Mouse (Mus musculus): ENCODE results near the gene Ephb1. TPM values are rescaled to one million over a fixed set of nuclear protein-coding genes. Genes with fewer than 3 reads are reported as not detected.
A peak's percentile ranks its signal among the peaks of the same experiment; 100 is the strongest.

The Ephb1 gene
- polyA plus RNA-seq, 1 experiment: 48.1 TPM

GRCm38 (mm10) chr9:102351221-102351620 is 3.3 kb downstream of the Ephb1 start:
- Histone ChIP-seq H3K4me1 (ENCODE audit: control insufficient read depth, insufficient read depth, low read length) (peaks cover 13% of the 10 kb centered on the region; the same call in 1 of the 2 replicates), H3K27me3 (ENCODE audit: control insufficient read depth, insufficient read depth, low read length) (no peaks in the 10 kb centered on the region), H3K27ac (ENCODE audit: insufficient read depth, low read length) (no peak overlapping the region), H3K4me3 (replicated peaks; ENCODE audit: insufficient read depth, low read depth, low read length) (peak overlapping the region; percentile 16)
- WGBS: 41% methylated on average over 5 of the region's 5 CpGs
- peak in 1 of 2 experiments; percentile 26 for DNase-seq
- TF ChIP-seq POLR2A (IDR thresholded peaks at IDR 0.05; ENCODE audit: borderline replicate concordance, insufficient read depth, low read length) (no peak), CTCF (IDR thresholded peaks at IDR 0.05; ENCODE audit: borderline replicate concordance, insufficient read depth, low read depth, low read length) (no peak)

DNA sequence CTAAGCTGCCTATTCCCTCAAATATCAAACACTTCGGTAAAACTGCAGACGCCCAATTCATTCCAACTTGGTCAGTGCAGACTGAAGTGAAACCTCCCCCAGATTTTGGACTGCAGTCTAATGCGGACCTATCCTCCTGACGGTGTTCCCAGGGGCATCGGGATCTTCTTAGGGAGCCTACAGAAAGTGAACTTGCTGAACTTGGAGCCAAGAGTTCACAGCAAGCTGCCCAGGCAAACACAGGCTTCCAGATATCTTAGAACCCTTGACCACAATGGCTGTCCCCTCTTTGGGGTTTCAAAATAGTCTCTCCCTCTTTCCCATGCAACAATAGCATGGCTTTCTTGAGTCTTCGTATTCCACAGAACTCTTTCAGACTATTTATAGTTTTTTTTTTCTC is 3.8 kb downstream of the Ephb1 start:
- WGBS: 89% methylated on average over 6 of the region's 6 CpGs
- TF ChIP-seq CTCF (IDR thresholded peaks at IDR 0.05; ENCODE audit: borderline replicate concordance, insufficient read depth, low read depth, low read length): no peak
- peaks cover 16% of the 10 kb centered on the region; the same call in 1 of the 2 replicates for H3K4me1 ChIP-seq (ENCODE audit: control insufficient read depth, insufficient read depth, low read length)
- no peak overlapping the region for H3K27ac ChIP-seq (ENCODE audit: insufficient read depth, low read length)
- no peak for DNase-seq
- H3K4me3 ChIP-seq (replicated peaks; ENCODE audit: insufficient read depth, low read depth, low read length): no peak overlapping the region
- H3K27me3 ChIP-seq (ENCODE audit: control insufficient read depth, insufficient read depth, low read length): no peaks in the 10 kb centered on the region

- H3K27ac ChIP-seq (ENCODE audit: insufficient read depth, low read length): no peak overlapping the region
- H3K4me1 ChIP-seq (ENCODE audit: control insufficient read depth, insufficient read depth, low read length): peaks cover 21% of the 10 kb centered on the region
- 80% methylated on average over 6 of the region's 6 CpGs for WGBS
- no peak for DNase-seq
- no peak for TF ChIP-seq CTCF (IDR thresholded peaks at IDR 0.05; ENCODE audit: borderline replicate concordance, insufficient read depth, low read depth, low read length)
- no peak for TF ChIP-seq POLR2A (IDR thresholded peaks at IDR 0.05; ENCODE audit: borderline replicate concordance, insufficient read depth, low read length)
- no peak overlapping the region for H3K4me3 ChIP-seq (replicated peaks; ENCODE audit: insufficient read depth, low read depth, low read length)
- no peaks in the 10 kb centered on the region for H3K27me3 ChIP-seq (ENCODE audit: control insufficient read depth, insufficient read depth, low read length)
These were observed 4.4 kb downstream of the Ephb1 start for GRCm38 (mm10) chr9:102350076-102350475.

DNA sequence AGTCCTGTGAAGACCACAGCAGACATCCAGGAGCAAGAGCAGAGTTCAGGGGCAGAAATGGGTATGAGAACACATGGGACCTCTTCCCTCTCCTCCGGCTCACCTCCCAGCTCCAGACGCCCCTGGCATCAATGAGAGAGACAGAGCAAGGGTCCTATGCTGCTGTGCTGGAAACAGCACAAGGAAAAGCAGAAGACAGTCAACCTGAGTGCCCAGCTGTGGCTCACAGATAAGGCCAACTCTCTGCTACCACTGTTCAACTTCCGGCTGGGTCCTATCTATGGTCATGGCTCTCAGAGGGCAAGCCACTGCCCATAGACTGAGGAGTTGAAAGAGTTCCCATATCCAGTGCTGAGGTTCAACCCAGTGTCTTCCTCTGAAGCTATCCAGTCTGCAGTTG is 7.7 kb downstream of the Ephb1 start:
- DNase-seq: no peak
- TF ChIP-seq POLR2A (IDR thresholded peaks at IDR 0.05; ENCODE audit: borderline replicate concordance, insufficient read depth, low read length) (no peak), CTCF (IDR thresholded peaks at IDR 0.05; ENCODE audit: borderline replicate concordance, insufficient read depth, low read depth, low read length) (no peak)
- Histone ChIP-seq H3K4me3 (replicated peaks; ENCODE audit: insufficient read depth, low read depth, low read length) (no peak overlapping the region), H3K27me3 (ENCODE audit: control insufficient read depth, insufficient read depth, low read length) (no peaks in the 10 kb centered on the region), H3K27ac (ENCODE audit: insufficient read depth, low read length) (no peak overlapping the region), H3K4me1 (ENCODE audit: control insufficient read depth, insufficient read depth, low read length) (peaks cover 37% of the 10 kb centered on the region)
- 91% methylated on average over 3 of the region's 3 CpGs for WGBS

- TF ChIP-seq POLR2A (IDR thresholded peaks at IDR 0.05; ENCODE audit: borderline replicate concordance, insufficient read depth, low read length) (no peak), CTCF (IDR thresholded peaks at IDR 0.05; ENCODE audit: borderline replicate concordance, insufficient read depth, low read depth, low read length) (no peak)
- DNase-seq: peak in 1 of 2 experiments; percentile 55
- Histone ChIP-seq H3K27me3 (ENCODE audit: control insufficient read depth, insufficient read depth, low read length) (no peaks in the 10 kb centered on the region), H3K27ac (ENCODE audit: insufficient read depth, low read length) (peak overlapping the region; percentile 17; the same call in 1 of the 2 replicates), H3K4me1 (ENCODE audit: control insufficient read depth, insufficient read depth, low read length) (peaks cover 30% of the 10 kb centered on the region), H3K4me3 (replicated peaks; ENCODE audit: insufficient read depth, low read depth, low read length) (no peak overlapping the region)
- 25% methylated on average over 6 of the region's 6 CpGs for WGBS
These were observed 9.0 kb downstream of the Ephb1 start for GRCm38 (mm10) chr9:102345474-102345873.

DNA sequence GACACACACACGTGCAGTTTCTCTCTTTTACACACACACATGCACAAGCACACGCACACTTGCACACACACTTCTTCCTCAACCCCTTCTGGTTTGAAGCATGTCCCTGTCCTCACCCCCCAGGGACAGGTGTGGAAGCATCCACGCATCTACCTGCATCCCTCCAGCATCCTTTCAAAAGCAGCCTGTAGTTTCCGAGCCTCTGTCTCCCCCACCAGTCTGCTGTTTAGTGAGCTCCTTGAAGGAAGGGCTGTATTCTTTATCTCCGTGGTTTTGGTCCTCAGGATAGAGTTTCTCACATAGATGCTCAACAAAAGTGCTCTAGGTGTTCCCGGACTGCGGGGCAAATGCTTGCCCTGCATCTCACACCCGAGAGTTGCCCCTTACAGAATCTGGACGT is 9.4 kb downstream of the Ephb1 start:
- no peak for DNase-seq
- 60% methylated on average over 9 of the region's 9 CpGs for WGBS

GRCm38 (mm10) chr9:102344086-102344930 is 10.2 kb downstream of the Ephb1 start:
- 45% methylated on average over 10 of the region's 10 CpGs for whole genome bisulfite sequencing
- DNase-seq: peak; percentile 48 to 58
- no peaks in the 10 kb centered on the region for H3K27me3 ChIP-seq (ENCODE audit: control insufficient read depth, insufficient read depth, low read length)
- no peak overlapping the region for H3K27ac ChIP-seq (ENCODE audit: insufficient read depth, low read length)
- TF ChIP-seq CTCF (IDR thresholded peaks at IDR 0.05; ENCODE audit: borderline replicate concordance, insufficient read depth, low read depth, low read length) (no peak), POLR2A (IDR thresholded peaks at IDR 0.05; ENCODE audit: borderline replicate concordance, insufficient read depth, low read length) (no peak)
- H3K4me3 ChIP-seq (replicated peaks; ENCODE audit: insufficient read depth, low read depth, low read length): no peak overlapping the region
- H3K4me1 ChIP-seq (ENCODE audit: control insufficient read depth, insufficient read depth, low read length): peaks cover 30% of the 10 kb centered on the region

More for the DNA sequence above, 9.4 kb downstream of the Ephb1 start:
- H3K27me3 ChIP-seq (ENCODE audit: control insufficient read depth, insufficient read depth, low read length): no peaks in the 10 kb centered on the region
- TF ChIP-seq CTCF (IDR thresholded peaks at IDR 0.05; ENCODE audit: borderline replicate concordance, insufficient read depth, low read depth, low read length): no peak
- TF ChIP-seq POLR2A (IDR thresholded peaks at IDR 0.05; ENCODE audit: borderline replicate concordance, insufficient read depth, low read length): no peak
- peak overlapping the region; percentile 17; the same call in 1 of the 2 replicates for H3K27ac ChIP-seq (ENCODE audit: insufficient read depth, low read length)
- peaks cover 30% of the 10 kb centered on the region for H3K4me1 ChIP-seq (ENCODE audit: control insufficient read depth, insufficient read depth, low read length)
- no peak overlapping the region for H3K4me3 ChIP-seq (replicated peaks; ENCODE audit: insufficient read depth, low read depth, low read length)

- DNase-seq: no peak
- Histone ChIP-seq H3K4me3 (replicated peaks; ENCODE audit: insufficient read depth, low read depth, low read length) (no peak overlapping the region), H3K27me3 (ENCODE audit: control insufficient read depth, insufficient read depth, low read length) (no peaks in the 10 kb centered on the region), H3K4me1 (ENCODE audit: control insufficient read depth, insufficient read depth, low read length) (peaks cover 29% of the 10 kb centered on the region), H3K27ac (ENCODE audit: insufficient read depth, low read length) (no peak overlapping the region)
- WGBS: 94% methylated on average over 9 of the region's 9 CpGs
- TF ChIP-seq CTCF (IDR thresholded peaks at IDR 0.05; ENCODE audit: borderline replicate concordance, insufficient read depth, low read depth, low read length) (no peak), POLR2A (IDR thresholded peaks at IDR 0.05; ENCODE audit: borderline replicate concordance, insufficient read depth, low read length) (no peak)
These were observed 11.4 kb downstream of the Ephb1 start for GRCm38 (mm10) chr9:102343061-102343460.

Measured in cerebellum, adult 2 months (tissue).